Mouse (Mus musculus) lung, postnatal 0 days (tissue): ENCODE results near the gene E130218I03Rik.

ENCODE experiments used
- CTCF ChIP-seq: IDR thresholded peaks from 2 replicates; pipeline ENCODE4 v1.5.1; 2016; ENCODE audit warnings: antibody characterized with exemption, mild to moderate bottlenecking
- EP300 ChIP-seq: IDR thresholded peaks from 2 replicates; pipeline ENCODE4 v1.6.1; 2016; ENCODE audit warnings: antibody characterized with exemption, mild to moderate bottlenecking, control low read depth

- TF ChIP-seq CTCF (no peak), EP300 (no peak)
These were observed 20.5 kb upstream of the E130218I03Rik start for GRCm38 (mm10) chr4:134222793-134223600.
